Mouse (Mus musculus) liver, postnatal 0 days (tissue): ENCODE data around the gene Fibcd1.

Experiments used
- CTCF ChIP-seq: sonication (generic); IDR thresholded peaks from 2 replicates; pipeline ENCODE4 v1.5.1; 2016; ENCODE audit warnings: antibody characterized with exemption, low read depth
- EP300 ChIP-seq: IDR thresholded peaks from 2 replicates; pipeline ENCODE4 v1.6.1; 2016; ENCODE audit warnings: antibody characterized with exemption, low read depth, mild to moderate bottlenecking

- TF ChIP-seq CTCF: no peak
- no peak for TF ChIP-seq EP300
These were observed 8.8 kb downstream of the Fibcd1 start for GRCm38 (mm10) chr2:31836985-31837384.
